Mouse (Mus musculus): ENCODE measurements around the gene Dnal1.

Gene Dnal1

GRCm38 (mm10) chr12:84187752-84188601, 73.8 kb downstream of the Dnal1 start:
- peak; percentile 33 for DNase-seq

GRCm38 (mm10) chr12:84188881-84189444, 74.8 kb downstream of the Dnal1 start:
- DNase-seq: no peak

- peak; percentile 58 for DNase-seq
Measured at GRCm38 (mm10) chr12:84190151-84190820, 76.1 kb downstream of the Dnal1 start.

- no peak for DNase-seq
Measured at GRCm38 (mm10) chr12:84191190-84191589, 77.0 kb downstream of the Dnal1 start.

GRCm38 (mm10) chr12:84191770-84192169, 77.6 kb downstream of the Dnal1 start:
- no peak for DNase-seq

GRCm38 (mm10) chr12:84192280-84192679, 78.1 kb downstream of the Dnal1 start:
- DNase-seq: no peak

GRCm38 (mm10) chr12:84192741-84193641, 78.8 kb downstream of the Dnal1 start:
- peak; percentile 70 for DNase-seq

GRCm38 (mm10) chr12:84193642-84194399, 79.7 kb downstream of the Dnal1 start:
- DNase-seq: peak; percentile 97

- DNase-seq: peak; percentile 6
Measured at GRCm38 (mm10) chr12:84194400-84195109, 80.4 kb downstream of the Dnal1 start.

GRCm38 (mm10) chr12:84195195-84195594, 81.0 kb downstream of the Dnal1 start:
- no peak for DNase-seq
